Comparison of ENCODE assay signal across 8 mouse cellular contexts in the genomic region with DNA sequence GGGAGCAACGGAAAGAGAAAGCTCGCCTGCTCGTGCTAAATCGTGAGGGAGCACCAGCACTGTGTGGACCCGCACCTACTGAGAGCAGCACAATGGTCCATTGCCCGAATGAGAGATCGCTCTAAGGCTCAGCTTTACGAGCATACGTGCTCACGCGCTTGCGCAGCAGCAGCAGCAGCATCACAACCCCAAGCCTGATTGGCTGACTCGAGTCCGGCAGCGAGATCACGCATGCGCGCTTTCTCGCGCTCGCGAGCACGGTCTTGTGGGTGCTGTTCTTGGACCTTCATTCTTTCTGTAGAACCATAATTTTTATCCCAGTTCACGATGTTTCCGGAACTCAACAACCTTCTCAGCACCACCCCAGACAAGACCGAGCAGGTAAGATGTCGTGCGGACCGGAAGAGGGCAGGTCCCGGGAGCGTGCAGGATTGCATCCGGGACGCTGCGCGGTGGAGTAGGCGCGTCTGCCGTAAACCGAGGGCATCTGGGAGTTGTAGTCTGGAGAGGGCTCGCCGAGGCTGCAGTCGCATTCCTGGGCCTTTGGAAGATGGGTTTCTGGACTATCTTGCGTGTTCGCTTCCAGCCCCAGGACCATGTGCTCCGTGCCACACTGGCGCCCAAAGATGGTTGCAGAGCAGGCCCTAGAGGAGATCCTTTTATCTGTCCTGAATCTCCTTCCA. TPM values are rescaled to one million over a fixed set of nuclear protein-coding genes. Genes with fewer than 3 reads are reported as not detected.
DNase-seq lines count a peak whose midpoint lies in the region; ATAC-seq lines count a peak whose summit lies in the region.

TSS of gene Elp6 (plus strand) at position 205 of the 683 bp plus-strand sequence.

- peak; percentile 96 for ATAC-seq in common myeloid progenitor, adult 5-6 weeks (replicated peaks; ENCODE audit: low read depth, poor library complexity, severe bottlenecking)

- peak; percentile 97 for DNase-seq in ZHBTc4 (ENCODE audit: low read depth, low spot score)
- peak; percentile 81 to 88 for DNase-seq in gastrocnemius, adult 8-10 months (ENCODE audit: low spot score in 2 of 2)
- peak; percentile 90 for DNase-seq in hindlimb bud, embryonic 11.5 days (ENCODE audit: extremely low spot score, low read depth, low spot score)
- DNase-seq in left cerebral cortex, adult 8-10 months (ENCODE audit: low spot score in 2 of 2), result peak; percentile 92 to 94
- peak; percentile 94 to 95 for DNase-seq in right cerebral cortex, postnatal 10 days (ENCODE audit: low spot score in 2 of 2)
- peak; percentile 83 for DNase-seq in urinary bladder, postnatal 25 days (ENCODE audit: low spot score)

- no peaks in the 10 kb centered on the region for H3K27me3 ChIP-seq in megakaryocyte, embryonic 14.5 days (replicated peaks)

- H3K36me3 ChIP-seq in megakaryocyte, embryonic 14.5 days (replicated peaks; ENCODE audit: low read length), result peaks cover 31% of the 10 kb centered on the region

- peak within 1 kb of the TSS; percentile 96 for H3K4me3 ChIP-seq in megakaryocyte, embryonic 14.5 days (replicated peaks)

- H3K4me1 ChIP-seq in megakaryocyte, embryonic 14.5 days, result peaks cover 37% of the 10 kb centered on the region

- H3K9me3 ChIP-seq in megakaryocyte, embryonic 14.5 days, result peaks cover 27% of the 10 kb centered on the region

RNA-seq across cellular contexts. Expression of gene Elp6, which starts in this region (rescaled TPM):
- 3.8 and 6.4 TPM in 2 replicates for total RNA-seq in common myeloid progenitor, adult 5-6 weeks (2017)
- 1 to 10 TPM; 2.0 to 5.0 (median 2.9) TPM for total RNA-seq in gastrocnemius, adult 8-10 months (2022)
- 10 to 100 TPM; 11.6 to 16.4 (median 14.1) TPM for total RNA-seq in left cerebral cortex, adult 8-10 months (2022)
- polyA plus RNA-seq in megakaryocyte, embryonic 14.5 days (2012; ENCODE audit: insufficient read depth, low replicate concordance), result 4.5 and 9.2 TPM in 2 replicates

Comparison
In these comparisons a context has a peak if more than half of its experiments do, and no peak if none do; other contexts are left out.
1. Peak in every context shown above with its lines: DNase-seq, ATAC-seq and H3K4me3 ChIP-seq.